Mouse (Mus musculus): Measurements from ENCODE around the gene Aym1. TPM values are rescaled to one million over a fixed set of nuclear protein-coding genes. Genes with fewer than 3 reads are reported as not detected.
"Not testable (repeated sequence)": the region's sequence is repeated elsewhere in the genome, so short reads cannot be mapped to it uniquely, and the experiment has no call there.

Gene Aym1
- polyA plus RNA-seq, 1 experiment from 2014 or later: not detected

GRCm38 (mm10) chr5:113361283-113361682 is 4.2 kb downstream of the Aym1 start:
- DNase-seq (ENCODE audit: low spot score): no peak
- Histone ChIP-seq H3K27me3 (replicated peaks; ENCODE audit: low read depth, poor library complexity, severe bottlenecking) (peaks cover 50% of the 10 kb centered on the region), H3K4me1 (peaks cover 25% of the 10 kb centered on the region), H3K9me3 (no peaks in the 10 kb centered on the region), H3K36me3 (replicated peaks) (no peaks in the 10 kb centered on the region), H3K27ac (replicated peaks) (no peak overlapping the region), H3K4me3 (no peak overlapping the region)
- WGBS: 80% methylated on average over 7 of the region's 7 CpGs

GRCm38 (mm10) chr5:113362258-113362996 is 5.3 kb downstream of the Aym1 start:
- Histone ChIP-seq H3K36me3 (replicated peaks) (no peaks in the 10 kb centered on the region), H3K27me3 (replicated peaks; ENCODE audit: low read depth, poor library complexity, severe bottlenecking) (peaks cover 50% of the 10 kb centered on the region), H3K27ac (replicated peaks) (no peak overlapping the region), H3K4me1 (peaks cover 16% of the 10 kb centered on the region), H3K9me3 (no peaks in the 10 kb centered on the region), H3K4me3 (no peak overlapping the region)
- no peak for DNase-seq (ENCODE audit: low spot score)
- 79% methylated on average over 9 of the region's 9 CpGs for WGBS

DNA sequence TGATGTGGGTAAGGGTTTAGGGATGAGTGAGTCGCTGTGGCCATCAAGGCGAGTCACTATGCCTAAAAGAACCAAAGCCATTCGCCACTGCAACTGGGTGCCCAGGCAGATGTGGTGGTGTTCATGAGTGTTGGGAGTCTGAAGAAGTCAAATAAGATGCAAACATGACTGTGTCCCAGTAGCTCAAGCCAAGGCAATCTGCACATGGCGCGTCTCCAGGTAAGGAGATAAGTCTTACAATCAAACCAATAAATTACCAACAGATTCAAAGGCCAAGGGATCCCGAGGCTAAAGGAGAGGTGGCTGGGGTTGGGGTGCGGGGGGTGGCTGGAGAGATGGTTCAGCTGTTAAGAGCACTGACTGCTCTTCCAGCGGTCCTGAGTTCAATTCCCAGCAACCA is 6.1 kb downstream of the Aym1 start:
- DNase-seq (ENCODE audit: low spot score): no peak
- peaks cover 10% of the 10 kb centered on the region for H3K4me1 ChIP-seq
- 87% methylated on average over 8 of the region's 8 CpGs for WGBS

DNA sequence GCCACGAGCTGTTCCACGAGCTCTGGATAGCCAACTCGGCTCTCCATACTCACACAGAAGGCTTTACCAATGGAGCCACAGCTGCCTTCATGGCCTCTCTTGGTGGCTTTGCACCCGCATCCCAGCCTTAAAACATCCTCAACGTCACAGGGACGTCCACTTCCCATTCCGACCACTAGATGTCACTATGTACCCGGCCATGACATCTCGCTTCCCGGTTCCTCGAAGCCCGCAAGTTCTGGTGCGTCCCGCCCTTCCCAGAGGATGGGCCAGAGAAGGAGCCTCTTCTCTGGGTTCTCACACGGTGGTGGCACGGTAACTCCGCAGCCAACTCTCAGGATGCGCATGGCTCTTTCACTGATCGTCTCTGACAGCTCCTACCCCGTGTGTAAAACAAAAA is 8.8 kb downstream of the Aym1 start:
- Histone ChIP-seq H3K36me3 (replicated peaks) (no peaks in the 10 kb centered on the region), H3K9me3 (no peaks in the 10 kb centered on the region), H3K27ac (replicated peaks) (no peak overlapping the region), H3K4me3 (peak overlapping the region; percentile 35; the same call in 1 of the 2 replicates), H3K4me1 (no peaks in the 10 kb centered on the region; the same call in 1 of the 2 replicates), H3K27me3 (replicated peaks; ENCODE audit: low read depth, poor library complexity, severe bottlenecking) (peaks cover 29% of the 10 kb centered on the region)
- DNase-seq (ENCODE audit: low spot score): peak; percentile 79
- WGBS: 5% methylated on average over 20 of the region's 20 CpGs

More for the DNA sequence above, 6.1 kb downstream of the Aym1 start:
- H3K4me3 ChIP-seq: no peak overlapping the region
- no peak overlapping the region for H3K27ac ChIP-seq (replicated peaks)
- H3K27me3 ChIP-seq (replicated peaks; ENCODE audit: low read depth, poor library complexity, severe bottlenecking): peaks cover 46% of the 10 kb centered on the region
- H3K9me3 ChIP-seq: no peaks in the 10 kb centered on the region
- no peaks in the 10 kb centered on the region for H3K36me3 ChIP-seq (replicated peaks)

DNA sequence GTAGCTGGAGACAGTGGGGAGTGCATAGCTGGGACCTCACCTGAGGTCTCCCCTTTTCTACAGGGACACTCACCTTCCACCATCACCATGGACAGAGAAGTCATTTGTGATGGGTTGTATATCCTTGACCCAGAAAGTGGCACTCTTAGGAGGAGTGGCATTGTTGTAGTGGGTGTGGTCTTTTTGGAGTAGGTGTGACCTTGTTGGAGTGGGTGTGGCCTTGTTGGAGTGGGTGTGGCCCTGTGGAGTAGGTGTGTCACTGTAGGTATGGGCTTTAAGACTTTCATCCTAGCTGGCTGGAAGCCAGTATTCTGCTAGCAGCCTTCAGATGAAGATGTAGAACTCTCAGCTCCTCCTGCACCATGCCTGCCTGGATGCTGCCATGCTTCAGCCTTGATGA is 10.6 kb downstream of the Aym1 start:
- not testable (repeated sequence) for H3K27ac ChIP-seq (replicated peaks); DNase-seq (ENCODE audit: low spot score); H3K4me1 ChIP-seq; H3K4me3 ChIP-seq; H3K36me3 ChIP-seq (replicated peaks); H3K9me3 ChIP-seq
- H3K27me3 ChIP-seq (replicated peaks; ENCODE audit: low read depth, poor library complexity, severe bottlenecking): peaks cover 32% of the 10 kb centered on the region

GRCm38 (mm10) chr5:113369262-113369868 is 12.3 kb downstream of the Aym1 start:
- no peak overlapping the region for H3K4me3 ChIP-seq

DNA sequence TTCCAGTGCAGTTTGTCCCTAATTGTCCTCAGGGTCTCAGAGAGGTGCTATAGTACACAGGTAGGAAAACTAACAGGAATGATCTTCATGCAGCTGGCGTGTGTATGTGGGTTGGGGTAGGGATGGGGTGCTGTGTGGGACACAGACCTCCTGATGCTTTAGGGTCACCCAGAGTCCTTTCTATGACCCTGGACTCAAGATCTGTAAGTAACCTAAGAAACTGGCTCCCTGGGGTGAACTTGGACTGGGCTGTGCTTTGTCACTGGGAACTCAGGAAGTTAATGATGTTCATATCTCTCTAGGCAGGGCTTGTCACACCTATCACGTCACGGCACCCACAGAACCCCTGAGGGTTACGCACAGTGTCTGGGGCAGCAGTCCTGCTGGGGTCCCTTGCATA is 15.4 kb downstream of the Aym1 start:
- Histone ChIP-seq H3K36me3 (replicated peaks) (no peaks in the 10 kb centered on the region), H3K4me3 (peak overlapping the region; percentile 54; the same call in 1 of the 2 replicates), H3K9me3 (no peaks in the 10 kb centered on the region), H3K27ac (replicated peaks) (peak overlapping the region; percentile 57; the same call in 1 of the 2 replicates), H3K27me3 (replicated peaks; ENCODE audit: low read depth, poor library complexity, severe bottlenecking) (peaks cover 8% of the 10 kb centered on the region), H3K4me1 (peaks cover 22% of the 10 kb centered on the region)
- 72% methylated on average over 4 of the region's 4 CpGs for WGBS
- DNase-seq (ENCODE audit: low spot score): no peak

More at GRCm38 (mm10) chr5:113369262-113369868, 12.3 kb downstream of the Aym1 start:
- H3K9me3 ChIP-seq: no peaks in the 10 kb centered on the region
- WGBS: 78% methylated on average over 17 of the region's 17 CpGs
- H3K36me3 ChIP-seq (replicated peaks): no peaks in the 10 kb centered on the region
- peaks cover 31% of the 10 kb centered on the region for H3K27me3 ChIP-seq (replicated peaks; ENCODE audit: low read depth, poor library complexity, severe bottlenecking)
- DNase-seq (ENCODE audit: low spot score): no peak
- peaks cover 16% of the 10 kb centered on the region for H3K4me1 ChIP-seq
- no peak overlapping the region for H3K27ac ChIP-seq (replicated peaks)

DNA sequence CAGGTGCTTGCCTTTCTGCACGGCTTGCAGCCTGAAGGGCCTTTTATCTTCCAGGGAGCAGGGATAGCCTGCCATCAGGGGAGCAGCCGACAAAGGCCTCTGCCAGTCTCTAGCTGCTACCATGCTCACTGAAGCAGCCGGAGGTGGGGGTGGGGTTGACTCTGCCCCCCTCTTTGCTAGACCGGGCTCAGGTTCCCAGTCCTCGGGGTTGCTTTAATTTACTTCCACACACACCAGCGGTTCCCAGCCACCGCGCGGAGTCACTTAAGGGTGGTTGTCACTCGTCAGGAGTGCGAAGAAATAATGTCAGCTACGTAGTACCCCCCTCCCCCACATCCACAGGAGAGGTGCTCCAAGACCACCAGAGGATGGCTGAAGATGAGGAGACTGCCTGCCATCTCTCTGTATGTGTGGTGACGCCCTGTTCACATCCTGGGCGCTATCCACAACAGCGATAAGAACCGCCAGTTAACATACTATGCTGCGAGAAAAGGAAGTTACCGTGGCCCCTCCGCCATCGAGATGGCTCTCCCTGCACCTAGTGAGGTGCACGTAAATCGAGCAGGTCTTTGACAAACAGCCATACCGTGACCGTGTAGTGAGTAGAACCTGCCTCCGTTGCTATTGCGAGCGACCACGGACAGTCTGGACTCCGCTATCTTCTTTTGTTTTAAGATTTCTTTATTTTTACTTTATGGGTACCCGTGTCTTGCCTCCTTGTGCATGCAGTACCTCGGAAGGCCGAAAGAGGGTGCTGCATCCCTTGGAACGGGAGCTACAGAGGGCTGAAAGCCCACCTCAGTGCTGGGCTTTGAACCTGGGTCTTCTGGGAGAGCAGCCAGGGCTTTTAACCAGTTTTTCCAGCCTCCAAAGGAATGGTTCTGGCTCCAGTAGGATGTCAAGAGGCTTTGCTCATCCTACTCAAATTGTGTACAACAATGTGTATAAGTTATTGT is 16.2 kb downstream of the Aym1 start:
- peaks cover 8% of the 10 kb centered on the region for H3K27me3 ChIP-seq (replicated peaks; ENCODE audit: low read depth, poor library complexity, severe bottlenecking)
- peak overlapping the region; percentile 57 for H3K27ac ChIP-seq (replicated peaks)
- H3K4me3 ChIP-seq: peak overlapping the region; percentile 54
- peaks cover 22% of the 10 kb centered on the region for H3K4me1 ChIP-seq
- no peaks in the 10 kb centered on the region for H3K36me3 ChIP-seq (replicated peaks)
- peak; percentile 84 for DNase-seq (ENCODE audit: low spot score)
- no peaks in the 10 kb centered on the region for H3K9me3 ChIP-seq
- 3% methylated on average over 33 of the region's 33 CpGs for WGBS

DNA sequence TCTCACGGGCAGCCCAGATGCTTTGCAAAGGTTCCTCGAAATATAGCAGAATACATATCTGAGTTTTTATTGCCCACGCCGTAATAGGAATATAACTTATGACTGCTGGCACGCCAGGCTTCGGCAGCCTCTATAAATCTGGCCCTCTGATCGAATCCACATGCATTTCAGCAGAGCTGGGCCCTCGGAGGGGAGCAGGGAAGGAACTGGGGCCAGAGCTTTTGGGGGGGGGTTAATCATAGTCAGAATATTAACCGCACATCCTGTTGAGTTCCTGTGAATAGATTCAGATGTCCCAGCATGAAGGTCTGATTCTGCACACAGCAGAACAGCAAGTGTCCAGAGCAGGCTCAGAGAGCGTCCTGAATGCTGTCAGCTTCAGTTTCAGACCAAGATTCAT is 17.2 kb downstream of the Aym1 start:
- 76% methylated on average over 10 of the region's 10 CpGs for WGBS
- no peak overlapping the region for H3K27ac ChIP-seq (replicated peaks)
- DNase-seq (ENCODE audit: low spot score): no peak
- H3K27me3 ChIP-seq (replicated peaks; ENCODE audit: low read depth, poor library complexity, severe bottlenecking): peaks cover 8% of the 10 kb centered on the region
- H3K9me3 ChIP-seq: no peaks in the 10 kb centered on the region
- no peaks in the 10 kb centered on the region for H3K36me3 ChIP-seq (replicated peaks)
- peaks cover 22% of the 10 kb centered on the region for H3K4me1 ChIP-seq
- no peak overlapping the region for H3K4me3 ChIP-seq

GRCm38 (mm10) chr5:113375783-113376182 is 18.7 kb downstream of the Aym1 start:
- Histone ChIP-seq H3K4me3 (no peak overlapping the region), H3K27ac (replicated peaks) (no peak overlapping the region), H3K4me1 (peaks cover 22% of the 10 kb centered on the region), H3K27me3 (replicated peaks; ENCODE audit: low read depth, poor library complexity, severe bottlenecking) (peaks cover 8% of the 10 kb centered on the region), H3K9me3 (no peaks in the 10 kb centered on the region), H3K36me3 (replicated peaks) (no peaks in the 10 kb centered on the region)
- 33% methylated on average over 3 of the region's 3 CpGs for WGBS
- DNase-seq (ENCODE audit: low spot score): peak; percentile 77

DNA sequence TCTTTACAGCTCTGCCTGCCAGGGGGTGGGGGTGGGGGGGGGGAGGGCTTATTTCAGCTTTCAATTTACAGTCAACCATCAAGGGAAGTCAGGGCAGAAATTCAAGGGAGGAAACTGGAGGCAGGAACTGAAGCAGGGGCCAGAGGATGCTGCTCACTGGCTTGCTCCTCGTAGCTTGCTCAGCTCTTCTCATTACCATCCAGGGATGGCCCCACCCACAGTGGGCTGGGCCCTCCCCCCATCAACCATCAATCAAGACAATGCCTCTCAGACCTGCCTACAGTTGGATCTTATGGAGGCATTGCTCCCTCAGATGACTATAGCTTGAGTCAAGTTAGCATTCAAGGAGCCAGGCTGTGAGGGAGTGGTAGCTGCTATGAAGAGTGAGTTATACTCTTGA is 19.2 kb downstream of the Aym1 start:
- 79% methylated on average over 1 of the region's 1 CpGs for WGBS
- H3K4me1 ChIP-seq: peaks cover 22% of the 10 kb centered on the region
- no peak overlapping the region for H3K4me3 ChIP-seq
- H3K27me3 ChIP-seq (replicated peaks; ENCODE audit: low read depth, poor library complexity, severe bottlenecking): peaks cover 8% of the 10 kb centered on the region
- H3K9me3 ChIP-seq: no peaks in the 10 kb centered on the region
- no peak for DNase-seq (ENCODE audit: low spot score)
- no peaks in the 10 kb centered on the region for H3K36me3 ChIP-seq (replicated peaks)
- no peak overlapping the region for H3K27ac ChIP-seq (replicated peaks)

DNA sequence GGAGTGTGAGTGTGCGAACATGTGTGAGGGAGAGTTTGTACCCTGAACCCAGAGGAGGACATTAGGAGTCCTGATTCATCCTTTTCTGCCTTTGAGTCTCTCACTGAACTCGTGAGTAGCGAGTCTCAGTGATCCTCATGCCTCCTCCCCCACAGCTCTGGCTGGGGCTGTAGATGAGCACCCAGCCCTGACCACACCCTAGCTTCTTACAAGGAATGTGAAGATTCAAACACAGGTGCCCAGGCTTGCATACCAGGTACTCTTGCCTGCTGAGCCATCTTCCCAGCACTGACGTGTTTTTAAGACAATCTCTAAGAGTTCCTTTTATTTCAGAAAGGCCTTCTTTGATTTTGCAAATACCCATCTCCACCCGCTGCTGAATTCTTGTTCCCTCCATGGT is 22.3 kb downstream of the Aym1 start:
- Histone ChIP-seq H3K4me1 (peaks cover 6% of the 10 kb centered on the region), H3K9me3 (no peaks in the 10 kb centered on the region), H3K27ac (replicated peaks) (no peak overlapping the region), H3K36me3 (replicated peaks) (no peaks in the 10 kb centered on the region), H3K4me3 (no peak overlapping the region), H3K27me3 (replicated peaks; ENCODE audit: low read depth, poor library complexity, severe bottlenecking) (no peaks in the 10 kb centered on the region)
- DNase-seq (ENCODE audit: low spot score): no peak
- 76% methylated on average over 5 of the region's 5 CpGs for WGBS
